Mouse (Mus musculus) heart, adult 8-10 months (tissue): ENCODE results near the gene Igfals. TPM values are rescaled to one million over a fixed set of nuclear protein-coding genes. Genes with fewer than 3 reads are reported as not detected.

Experiments used
- DNase-seq: peaks from one replicate; pipeline ENCODE4 v3.0.0; 2022; ENCODE audit warnings: low spot score
- total RNA-seq, 4 experiments: library from RNA; stranded (reverse); gene quantifications; 2 replicates each; pipeline ENCODE4 v1.2.4; 2022

Igfals gene
- total RNA-seq, 4 experiments from 2014 or later = 7.8 to 14.5 (median 11.1) TPM

GRCm38 (mm10) chr17:24894061-24894994 lies 28.5 kb downstream of the Igfals start:
- no peak for DNase-seq

- peak; percentile 82 for DNase-seq
These were observed 29.3 kb downstream of the Igfals start, which contains the start of the genes Eme2 and Mrps34 for GRCm38 (mm10) chr17:24894995-24895547. Eme2 (minus strand) TSS chr17:24895087. Mrps34 (plus strand) TSS chr17:24895116.

- no peak for DNase-seq
These were observed 29.9 kb downstream of the Igfals start for GRCm38 (mm10) chr17:24895571-24896240.

- DNase-seq = peak; percentile 65
These were observed 30.6 kb downstream of the Igfals start, which contains the start of gene Nme3 for GRCm38 (mm10) chr17:24896241-24896992. Nme3 (plus strand) TSS chr17:24896500.

GRCm38 (mm10) chr17:24896993-24897269 lies 31.1 kb downstream of the Igfals start:
- DNase-seq = no peak

- no peak for DNase-seq
These were observed 31.8 kb downstream of the Igfals start for GRCm38 (mm10) chr17:24897600-24897999.

- no peak for DNase-seq
These were observed 32.5 kb downstream of the Igfals start for GRCm38 (mm10) chr17:24898041-24898854.

- peak; percentile 65 for DNase-seq
These were observed 33.4 kb downstream of the Igfals start for GRCm38 (mm10) chr17:24899153-24899552.

- DNase-seq = no peak
These were observed 34.2 kb downstream of the Igfals start for GRCm38 (mm10) chr17:24900014-24900413.

GRCm38 (mm10) chr17:24902124-24902523 lies 36.3 kb downstream of the Igfals start:
- no peak for DNase-seq

- no peak for DNase-seq
These were observed 37.1 kb downstream of the Igfals start for GRCm38 (mm10) chr17:24902671-24903474.

GRCm38 (mm10) chr17:24903767-24904166 lies 38.0 kb downstream of the Igfals start:
- DNase-seq = no peak

GRCm38 (mm10) chr17:24907591-24907990 lies 41.8 kb downstream of the Igfals start:
- no peak for DNase-seq

GRCm38 (mm10) chr17:24913984-24914383 lies 48.2 kb downstream of the Igfals start:
- no peak for DNase-seq

GRCm38 (mm10) chr17:24923246-24923645 lies 57.4 kb downstream of the Igfals start:
- no peak for DNase-seq

GRCm38 (mm10) chr17:24929506-24929905 lies 63.7 kb downstream of the Igfals start:
- DNase-seq = no peak
